Mouse (Mus musculus) CH12.LX (cell line): ENCODE measurements around the gene Nudt6. TPM values are rescaled to one million over a fixed set of nuclear protein-coding genes. Genes with fewer than 3 reads are reported as not detected.
A peak's percentile ranks its signal among the peaks of the same experiment; 100 is the strongest.

Experiments used
- DNase-seq: peaks from one replicate; pipeline ENCODE4 v3.0.0-alpha.2; 2013; ENCODE audit errors: extremely low read depth
- H3K27ac ChIP-seq: 2 replicates; pipeline ENCODE4 v1.5.1; 2012; ENCODE audit warnings: low read depth, mild to moderate bottlenecking, control low read depth, moderate library complexity; ENCODE audit not compliant: insufficient read depth
- H3K27me3 ChIP-seq: replicated peaks from 2 replicates; pipeline ENCODE3; 2012; ENCODE audit warnings: inconsistent platforms
- H3K36me3 ChIP-seq, 2 experiments: replicated peaks in 1 of 2; 2 replicates each; pipeline versions ENCODE3 to v1.6.1; 2012; ENCODE audit warnings: inconsistent platforms in 1 of 2, low read length in 1 of 2, mild to moderate bottlenecking in 1 of 2, mixed read lengths in 1 of 2, moderate library complexity in 1 of 2; ENCODE audit not compliant: control insufficient read depth in 1 of 2, insufficient read depth in 1 of 2
- H3K4me1 ChIP-seq, 2 experiments: 2 replicates each; pipeline ENCODE4 v1.6.1; 2012; ENCODE audit warnings: inconsistent platforms in 1 of 2, moderate library complexity in 1 of 2; ENCODE audit not compliant: insufficient read depth in 2 of 2, control insufficient read depth in 1 of 2
- H3K4me2 ChIP-seq: 2 replicates; pipeline ENCODE4 v1.6.1; 2012; ENCODE audit warnings: low read depth, mild to moderate bottlenecking, control low read depth; ENCODE audit not compliant: poor library complexity, insufficient read depth, severe bottlenecking
- H3K4me3 ChIP-seq, 3 experiments: fragments of 150-350 bp in 1 of 3; sonication (generic) in 1 of 3; replicated peaks in 1 of 3; 2 replicates each; pipeline versions ENCODE3 to v1.5.1; 2011 to 2012; ENCODE audit warnings: low read depth in 2 of 3, low read length in 2 of 3, mild to moderate bottlenecking in 2 of 3, moderate library complexity in 2 of 3, control low read depth in 1 of 3, improper control_type of control experiment in 1 of 3, inconsistent platforms in 1 of 3, mixed read lengths in 1 of 3; ENCODE audit not compliant: poor library complexity in 1 of 3
- H3K79me2 ChIP-seq: replicated peaks from 2 replicates; pipeline ENCODE4 v1.6.1; 2012; ENCODE audit warnings: mild to moderate bottlenecking, moderate library complexity; ENCODE audit not compliant: control insufficient read depth, poor library complexity, insufficient read depth, severe bottlenecking; ENCODE audit errors: extremely low read depth
- H3K9ac ChIP-seq: 2 replicates; pipeline ENCODE4 v1.6.1; 2012; ENCODE audit warnings: low read depth, mild to moderate bottlenecking, control low read depth, moderate library complexity; ENCODE audit not compliant: insufficient read depth
- H3K9me3 ChIP-seq: replicated peaks from 2 replicates; pipeline ENCODE3; 2012; ENCODE audit warnings: low read length, inconsistent platforms, mixed read lengths
- BHLHE40 ChIP-seq: IDR thresholded peaks from 2 replicates; pipeline ENCODE4 v1.6.1; 2011; ENCODE audit warnings: mild to moderate bottlenecking, low read depth, low read length, improper control_type of control experiment
- HCFC1 ChIP-seq: IDR thresholded peaks from 2 replicates; pipeline ENCODE4 v1.6.1; 2012; ENCODE audit warnings: low read depth, mild to moderate bottlenecking, inconsistent platforms, low read length, improper control_type of control experiment
- IRF4 ChIP-seq: IDR thresholded peaks from 2 replicates; pipeline ENCODE4 v1.6.1; 2014; ENCODE audit warnings: low read depth, mild to moderate bottlenecking, inconsistent platforms, low read length, improper control_type of control experiment
- MAFK ChIP-seq: IDR thresholded peaks from 2 replicates; pipeline ENCODE4 v1.6.1; 2011; ENCODE audit warnings: low read length, improper control_type of control experiment; ENCODE audit not compliant: insufficient replicate concordance
- RAD21 ChIP-seq: IDR thresholded peaks from 2 replicates; pipeline ENCODE4 v1.6.1; 2011; ENCODE audit warnings: low read depth, mild to moderate bottlenecking, low read length, improper control_type of control experiment, moderate library complexity
- UBTF ChIP-seq: IDR thresholded peaks from 2 replicates; pipeline ENCODE4 v1.6.1; 2012; ENCODE audit warnings: low read depth, mild to moderate bottlenecking, inconsistent platforms, low read length, improper control_type of control experiment, moderate library complexity
- dilution Hi-C: fragments of 300-500 bp; cut with MboI; formaldehyde crosslinking; loops from 2 replicates; pipeline ENCODE4 v1.14.3; 2020; ENCODE audit warnings: low sequenced_read_pairs; ENCODE audit not compliant: extremely low pct_unique_long_range_greater_than_20kb, extremely low pct_ligation_motif_present
- in situ Hi-C: fragments of 300-500 bp; cut with MboI; formaldehyde crosslinking; loops from 3 replicates; pipeline ENCODE4 v1.14.3; 2019; ENCODE audit warnings: low sequenced_read_pairs, low pct_ligation_motif_present, low pct_unique_long_range_greater_than_20kb, mixed read lengths
- polyA plus RNA-seq: library from polyadenylated mRNA; unstranded; fragments of >175 nt; gene quantifications from 2 replicates; pipeline ENCODE4 v1.2.1, GENCODE M21; 2012; ENCODE audit warnings: low read depth; ENCODE audit not compliant: insufficient read length
- total RNA-seq, 2 experiments: library from RNA; depleted of rRNA; stranded (reverse); fragments of 300-350 nt in 1 of 2; fragments of >200 nt in 1 of 2; gene quantifications; 2 replicates each; pipeline ENCODE4 v1.2.3; 2012 to 2014

Gene Nudt6
- total and polyA plus RNA-seq, 3 experiments = 6.0 to 9.6 (median 9.4) TPM

DNA sequence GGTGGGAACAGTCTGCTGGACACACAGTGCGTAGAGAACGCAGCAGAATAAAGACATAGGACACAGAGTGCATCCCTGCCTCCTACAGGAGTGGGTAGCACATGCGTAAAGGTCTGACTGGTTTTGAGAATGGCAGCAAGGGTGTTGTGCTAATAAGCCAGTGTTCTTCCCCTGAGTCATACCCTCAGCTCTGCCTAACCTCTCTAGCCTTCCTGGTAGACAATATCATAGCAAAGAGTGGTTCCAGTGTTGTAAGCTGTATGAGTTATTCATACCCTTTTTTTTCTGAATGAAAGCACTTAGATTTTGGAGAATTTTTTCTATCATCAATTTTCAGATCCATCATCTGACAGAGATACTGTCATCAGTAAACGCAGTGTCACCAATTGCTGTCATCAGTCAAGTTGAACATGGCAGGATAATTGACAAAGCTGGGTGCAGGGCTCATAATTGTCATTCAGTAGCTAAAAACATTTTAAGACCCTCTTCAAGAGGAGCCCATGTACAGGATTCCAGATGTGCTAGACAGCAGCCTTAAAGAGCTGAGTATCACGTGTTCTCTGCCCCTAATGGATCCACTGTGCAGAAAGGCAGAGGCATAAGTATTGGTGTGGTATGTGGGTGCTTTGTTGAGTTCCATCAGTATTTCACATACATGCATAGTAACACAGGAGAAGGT lies 22.9 kb downstream of the Nudt6 start:
- Histone ChIP-seq H3K9me3 (no peaks in the 10 kb centered on the region), H3K36me3 (no peaks in the 10 kb centered on the region), H3K4me2 (no peak overlapping the region), H3K79me2 (no peaks in the 10 kb centered on the region), H3K27me3 (no peaks in the 10 kb centered on the region), H3K27ac (no peak overlapping the region), H3K4me1 (peaks cover 6 to 14% of the 10 kb centered on the region in 2 experiments), H3K9ac (no peak overlapping the region), H3K4me3 (no peak overlapping the region)
- in situ Hi-C loops (no loop called here), dilution Hi-C loops (no loop called here)
- no peak for DNase-seq
- TF ChIP-seq BHLHE40 (no peak), HCFC1 (no peak)

DNA sequence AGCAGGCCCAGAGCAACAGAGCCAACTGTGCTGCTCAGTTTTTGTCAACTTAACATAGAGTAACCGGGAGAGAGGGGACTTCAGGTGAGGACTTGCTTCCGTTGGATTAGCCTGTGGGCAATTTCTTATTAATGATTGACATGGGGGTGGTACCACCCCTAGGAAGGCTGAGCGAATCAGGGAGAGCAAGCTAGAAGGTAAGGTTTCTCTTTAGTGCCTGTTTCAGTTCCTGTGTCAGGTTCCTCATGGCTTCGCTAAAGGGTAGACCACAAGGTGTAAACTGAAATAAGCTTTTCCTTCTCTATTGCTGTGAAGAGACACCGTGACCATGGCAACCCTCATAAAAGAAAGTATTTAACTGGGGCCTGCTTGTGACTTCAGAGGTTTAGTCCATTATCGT lies 32.7 kb downstream of the Nudt6 start:
- in situ Hi-C loops = no loop called here
- H3K27me3 ChIP-seq = no peaks in the 10 kb centered on the region
- 0 out of 2 replicates have a peak, but pooled peaks have one; percentile 14 for TF ChIP-seq IRF4
- no peak for TF ChIP-seq MAFK
- TF ChIP-seq, all 38 proteins: peak for 1
- H3K4me1 ChIP-seq = peaks cover 0 to 9% of the 10 kb centered on the region in 2 experiments; a peak in 2 of 4 replicates
- no peak for DNase-seq
- no peak overlapping the region for H3K27ac ChIP-seq
- dilution Hi-C loops = no loop called here
- no peak overlapping the region for H3K4me3 ChIP-seq
- no peak overlapping the region for H3K9ac ChIP-seq
- peaks cover 5% of the 10 kb centered on the region for H3K9me3 ChIP-seq
- H3K79me2 ChIP-seq = no peaks in the 10 kb centered on the region
- no peaks in the 10 kb centered on the region for H3K36me3 ChIP-seq
- no peak overlapping the region for H3K4me2 ChIP-seq

DNA sequence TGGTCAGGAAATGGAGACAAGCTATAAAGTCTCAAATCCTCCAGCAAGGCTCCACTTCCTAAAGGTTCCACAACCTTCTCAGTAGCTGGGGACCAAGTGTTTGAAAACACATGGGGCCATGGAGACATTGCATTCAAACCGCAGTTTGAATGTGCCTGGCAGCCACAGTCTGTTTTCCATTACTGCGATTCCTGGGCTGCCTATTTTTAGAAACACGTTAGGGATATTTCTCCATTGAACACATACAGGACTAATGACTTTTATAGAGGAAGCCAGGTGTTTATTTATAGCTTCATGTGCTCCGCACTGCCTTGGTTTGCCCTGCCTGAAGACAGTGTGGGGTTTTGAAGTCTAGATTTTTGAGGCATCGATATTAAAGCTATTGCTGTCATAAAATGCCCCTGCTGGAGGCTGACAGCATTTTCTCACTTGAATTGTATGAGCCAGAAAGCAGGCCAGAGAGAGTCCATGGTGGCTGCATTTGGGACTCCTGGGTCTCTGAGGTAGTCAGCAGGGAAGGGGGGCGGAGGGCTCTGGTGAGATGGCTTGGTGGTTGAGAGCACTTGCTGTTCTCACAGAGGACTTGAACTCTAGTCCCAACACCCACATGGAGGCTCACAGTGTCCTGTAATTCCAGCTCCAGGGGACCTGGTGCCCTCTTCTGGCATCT lies 36.8 kb downstream of the Nudt6 start:
- no peak overlapping the region for H3K9ac ChIP-seq
- no peak for DNase-seq
- dilution Hi-C loops (no loop called here), in situ Hi-C loops (no loop called here)
- no peak overlapping the region for H3K4me2 ChIP-seq
- H3K27ac ChIP-seq = no peak overlapping the region
- H3K79me2 ChIP-seq = no peaks in the 10 kb centered on the region
- no peaks in the 10 kb centered on the region for H3K9me3 ChIP-seq
- H3K27me3 ChIP-seq = no peaks in the 10 kb centered on the region
- TF ChIP-seq UBTF = no peak
- TF ChIP-seq RAD21 = peak; percentile 27
- TF ChIP-seq, all 38 proteins: peak for 1
- Histone ChIP-seq H3K4me3 (no peak overlapping the region), H3K36me3 (no peaks in the 10 kb centered on the region), H3K4me1 (peaks cover 0 to 9% of the 10 kb centered on the region in 2 experiments; a peak in 2 of 4 replicates)
